Mouse (Mus musculus): ENCODE measurements around the gene Srsf7.

DNA sequence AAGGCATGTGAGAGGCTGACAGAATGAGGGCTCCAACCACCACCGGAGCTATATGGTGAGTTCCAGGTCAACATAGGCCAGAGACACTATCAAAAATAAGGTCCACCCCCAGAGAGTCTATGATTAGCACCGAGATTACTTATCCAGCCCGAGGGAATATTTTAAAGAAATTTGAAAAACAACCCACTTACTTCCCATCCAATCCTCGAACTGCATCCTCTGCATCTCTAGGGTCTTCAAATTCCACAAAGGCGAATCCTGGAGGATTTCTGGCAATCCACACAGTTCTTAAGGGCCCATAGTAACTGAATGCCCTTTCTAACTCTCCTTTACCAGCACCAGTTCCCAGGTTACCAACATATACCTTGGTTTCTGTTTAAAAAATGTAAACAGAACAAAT lies 1.4 kb downstream of the Srsf7 start:
- TF ChIP-seq CTCF (IDR thresholded peaks at IDR 0.05; ENCODE audit: low read depth, low read length) = no peak
- no peak for TF ChIP-seq GATA1 (IDR thresholded peaks at IDR 0.05; ENCODE audit: borderline replicate concordance, low read length)

Measured in G1E (cell line).